Mouse (Mus musculus): ENCODE measurements around the gene Hspb7. TPM values are rescaled to one million over a fixed set of nuclear protein-coding genes. Genes with fewer than 3 reads are reported as not detected.

The Hspb7 gene
- total RNA-seq (2014; rRNA removed) (0.07 and 0.09 TPM in 2 replicates), polyA plus RNA-seq (2012; rRNA removed) (0.02 TPM in 1 of 2 replicates, not detected in the other)

GRCm38 (mm10) chr4:141420192-141420829 lies at the start of gene Hspb7:
TSS of gene Hspb7 (plus strand) at chr4:141420779.
- Histone ChIP-seq H3K27ac (replicated peaks; ENCODE audit: insufficient read depth, low read depth, low read length) (no peak within 1 kb of the TSS), H3K79me2 (ENCODE audit: control insufficient read depth, insufficient read depth, low read length) (no peaks in the 10 kb centered on the region), H3K9ac (ENCODE audit: low read depth, low read length) (no peak within 1 kb of the TSS), H3K36me3 (ENCODE audit: control insufficient read depth, insufficient read depth, low read length) (no peaks in the 10 kb centered on the region), H3K27me3 (ENCODE audit: control insufficient read depth, insufficient read depth, low read length) (no peaks in the 10 kb centered on the region), H3K4me3 (ENCODE audit: insufficient read depth, low read depth, low read length) (no peak within 1 kb of the TSS), H3K4me1 (ENCODE audit: control insufficient read depth, insufficient read depth, low read length) (no peaks in the 10 kb centered on the region)
- 71% methylated on average over 9 of the region's 9 CpGs for WGBS
- no peak for TF ChIP-seq POLR2A (IDR thresholded peaks at IDR 0.05; ENCODE audit: extremely low read depth, insufficient read depth, low read length)
- no peak for TF ChIP-seq CTCF (IDR thresholded peaks at IDR 0.05; ENCODE audit: low read depth, low read length)
- no peak for DNase-seq (ENCODE audit: extremely low read depth, low read depth, low spot score)

DNA sequence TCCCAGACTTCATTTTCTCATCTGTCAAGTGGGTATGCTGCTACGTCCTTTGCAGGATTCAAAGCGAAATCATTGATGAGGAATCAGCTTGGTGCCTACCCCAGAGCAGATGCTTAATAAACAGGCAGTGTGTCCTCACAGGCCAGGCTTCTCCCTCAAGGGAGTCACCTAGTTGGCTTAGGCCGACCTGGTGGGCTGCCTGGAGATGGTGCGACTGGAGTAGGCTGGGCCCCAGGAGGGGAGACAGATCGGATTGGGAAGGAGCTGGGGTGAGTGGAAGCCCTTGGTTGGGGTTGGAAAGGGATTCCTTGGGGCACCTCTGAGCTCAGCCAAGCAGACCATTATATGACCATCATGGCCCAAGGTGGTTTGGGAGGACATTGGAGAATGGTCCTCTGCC lies 48.2 kb upstream of the Hspb7 start:
- Histone ChIP-seq H3K27ac (replicated peaks; ENCODE audit: insufficient read depth, low read depth, low read length) (no peak overlapping the region), H3K4me3 (ENCODE audit: insufficient read depth, low read depth, low read length) (no peak overlapping the region), H3K36me3 (ENCODE audit: control insufficient read depth, insufficient read depth, low read length) (no peaks in the 10 kb centered on the region), H3K9ac (ENCODE audit: low read depth, low read length) (no peak overlapping the region), H3K4me1 (ENCODE audit: control insufficient read depth, insufficient read depth, low read length) (peaks cover 2% of the 10 kb centered on the region), H3K27me3 (ENCODE audit: control insufficient read depth, insufficient read depth, low read length) (no peaks in the 10 kb centered on the region), H3K79me2 (ENCODE audit: control insufficient read depth, insufficient read depth, low read length) (no peaks in the 10 kb centered on the region)
- WGBS: 95% methylated on average over 5 of the region's 5 CpGs
- TF ChIP-seq POLR2A (IDR thresholded peaks at IDR 0.05; ENCODE audit: extremely low read depth, insufficient read depth, low read length) (no peak), CTCF (IDR thresholded peaks at IDR 0.05; ENCODE audit: low read depth, low read length) (no peak)
- DNase-seq (ENCODE audit: extremely low read depth, low read depth, low spot score): no peak

DNA sequence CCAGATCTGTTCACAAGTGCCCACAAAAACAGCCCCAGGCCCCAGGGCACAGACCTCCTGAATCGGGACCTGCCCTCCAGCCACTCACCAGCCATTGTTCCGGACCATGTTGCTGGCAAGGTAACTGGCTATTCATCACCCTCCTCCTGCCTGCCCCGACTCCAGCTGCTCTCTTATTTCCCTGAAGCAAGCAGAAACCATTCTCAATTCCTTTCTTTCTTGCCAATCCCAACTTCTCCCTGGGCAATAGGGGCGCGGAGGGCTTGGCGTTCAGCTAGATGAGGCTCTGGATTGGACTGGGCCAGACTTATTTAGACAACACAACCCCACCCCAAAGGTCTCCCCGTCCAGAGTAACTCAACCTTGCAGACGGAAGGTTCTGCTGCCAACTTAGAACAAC lies 40.9 kb upstream of the Hspb7 start:
- WGBS: 88% methylated on average over 8 of the region's 8 CpGs
- no peaks in the 10 kb centered on the region for H3K36me3 ChIP-seq (ENCODE audit: control insufficient read depth, insufficient read depth, low read length)
- no peaks in the 10 kb centered on the region for H3K4me1 ChIP-seq (ENCODE audit: control insufficient read depth, insufficient read depth, low read length)
- no peak overlapping the region for H3K4me3 ChIP-seq (ENCODE audit: insufficient read depth, low read depth, low read length)
- H3K27ac ChIP-seq (replicated peaks; ENCODE audit: insufficient read depth, low read depth, low read length): no peak overlapping the region
- H3K27me3 ChIP-seq (ENCODE audit: control insufficient read depth, insufficient read depth, low read length): no peaks in the 10 kb centered on the region
- TF ChIP-seq POLR2A (IDR thresholded peaks at IDR 0.05; ENCODE audit: extremely low read depth, insufficient read depth, low read length): no peak
- no peak for TF ChIP-seq CTCF (IDR thresholded peaks at IDR 0.05; ENCODE audit: low read depth, low read length)
- H3K79me2 ChIP-seq (ENCODE audit: control insufficient read depth, insufficient read depth, low read length): no peaks in the 10 kb centered on the region
- no peak for DNase-seq (ENCODE audit: extremely low read depth, low read depth, low spot score)
- H3K9ac ChIP-seq (ENCODE audit: low read depth, low read length): no peak overlapping the region

DNA sequence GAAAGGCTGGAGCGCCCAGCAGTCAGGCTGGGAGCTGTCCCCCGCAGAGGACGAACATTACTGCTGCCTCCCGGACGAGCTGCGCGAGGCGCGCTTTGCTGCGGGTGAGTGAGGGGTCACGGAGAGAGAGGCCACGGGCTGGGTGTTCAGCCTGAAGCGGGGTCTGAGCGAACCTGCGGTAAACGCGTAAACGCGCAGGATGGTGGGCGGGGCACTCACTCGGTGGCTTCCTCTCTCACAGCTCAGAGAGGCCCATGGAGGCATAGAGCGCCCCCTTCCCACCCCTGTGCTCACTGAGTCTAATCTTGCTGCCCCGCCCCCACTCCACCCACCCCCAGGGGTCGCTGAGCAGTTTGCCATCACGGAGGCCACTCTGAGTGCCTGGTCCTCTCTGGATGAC lies 38.2 kb upstream of the Hspb7 start:
- Histone ChIP-seq H3K9ac (ENCODE audit: low read depth, low read length) (no peak overlapping the region), H3K4me1 (ENCODE audit: control insufficient read depth, insufficient read depth, low read length) (no peaks in the 10 kb centered on the region), H3K27ac (replicated peaks; ENCODE audit: insufficient read depth, low read depth, low read length) (no peak overlapping the region), H3K4me3 (ENCODE audit: insufficient read depth, low read depth, low read length) (no peak overlapping the region), H3K36me3 (ENCODE audit: control insufficient read depth, insufficient read depth, low read length) (no peaks in the 10 kb centered on the region), H3K79me2 (ENCODE audit: control insufficient read depth, insufficient read depth, low read length) (no peaks in the 10 kb centered on the region), H3K27me3 (ENCODE audit: control insufficient read depth, insufficient read depth, low read length) (no peaks in the 10 kb centered on the region)
- DNase-seq (ENCODE audit: extremely low read depth, low read depth, low spot score): no peak
- TF ChIP-seq POLR2A (IDR thresholded peaks at IDR 0.05; ENCODE audit: extremely low read depth, insufficient read depth, low read length) (no peak), CTCF (IDR thresholded peaks at IDR 0.05; ENCODE audit: low read depth, low read length) (no peak)
- whole genome bisulfite sequencing: 33% methylated on average over 25 of the region's 25 CpGs

DNA sequence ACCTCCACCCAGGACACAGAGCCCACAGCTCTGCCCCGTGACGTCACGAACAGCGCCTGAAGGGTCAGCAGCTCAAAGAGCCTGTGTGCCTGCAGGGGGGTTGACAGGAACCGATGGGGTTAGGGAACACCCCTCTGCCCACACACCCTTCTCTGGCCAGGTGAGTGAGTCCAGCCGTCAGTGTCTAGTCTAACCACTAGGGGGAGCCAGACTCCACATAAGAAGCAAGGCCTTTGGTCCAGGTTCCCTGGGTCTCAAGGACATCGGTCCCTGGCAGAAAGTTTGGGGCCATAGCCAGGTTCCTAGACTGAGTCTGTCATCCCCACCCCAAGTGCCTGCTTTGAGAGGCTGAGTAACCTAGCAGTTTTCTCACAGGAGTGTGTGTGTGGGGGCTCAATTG lies 35.3 kb upstream of the Hspb7 start:
- WGBS: 2% methylated on average over 7 of the region's 7 CpGs
- H3K4me3 ChIP-seq (ENCODE audit: insufficient read depth, low read depth, low read length): no peak overlapping the region
- H3K4me1 ChIP-seq (ENCODE audit: control insufficient read depth, insufficient read depth, low read length): no peaks in the 10 kb centered on the region
- no peaks in the 10 kb centered on the region for H3K79me2 ChIP-seq (ENCODE audit: control insufficient read depth, insufficient read depth, low read length)
- H3K27ac ChIP-seq (replicated peaks; ENCODE audit: insufficient read depth, low read depth, low read length): no peak overlapping the region
- DNase-seq (ENCODE audit: extremely low read depth, low read depth, low spot score): peak; percentile 67
- H3K27me3 ChIP-seq (ENCODE audit: control insufficient read depth, insufficient read depth, low read length): no peaks in the 10 kb centered on the region
- H3K9ac ChIP-seq (ENCODE audit: low read depth, low read length): no peak overlapping the region
- TF ChIP-seq CTCF (IDR thresholded peaks at IDR 0.05; ENCODE audit: low read depth, low read length) (peak; percentile 92), POLR2A (IDR thresholded peaks at IDR 0.05; ENCODE audit: extremely low read depth, insufficient read depth, low read length) (no peak)
- H3K36me3 ChIP-seq (ENCODE audit: control insufficient read depth, insufficient read depth, low read length): no peaks in the 10 kb centered on the region

GRCm38 (mm10) chr4:141386150-141386549 lies 34.4 kb upstream of the Hspb7 start:
- Histone ChIP-seq H3K79me2 (ENCODE audit: control insufficient read depth, insufficient read depth, low read length) (no peaks in the 10 kb centered on the region), H3K4me1 (ENCODE audit: control insufficient read depth, insufficient read depth, low read length) (no peaks in the 10 kb centered on the region), H3K27me3 (ENCODE audit: control insufficient read depth, insufficient read depth, low read length) (no peaks in the 10 kb centered on the region), H3K27ac (replicated peaks; ENCODE audit: insufficient read depth, low read depth, low read length) (no peak overlapping the region), H3K9ac (ENCODE audit: low read depth, low read length) (no peak overlapping the region), H3K36me3 (ENCODE audit: control insufficient read depth, insufficient read depth, low read length) (no peaks in the 10 kb centered on the region), H3K4me3 (ENCODE audit: insufficient read depth, low read depth, low read length) (no peak overlapping the region)
- no peak for TF ChIP-seq POLR2A (IDR thresholded peaks at IDR 0.05; ENCODE audit: extremely low read depth, insufficient read depth, low read length)
- no peak for TF ChIP-seq CTCF (IDR thresholded peaks at IDR 0.05; ENCODE audit: low read depth, low read length)
- 83% methylated on average over 7 of the region's 7 CpGs for WGBS
- DNase-seq (ENCODE audit: extremely low read depth, low read depth, low spot score): no peak
